Mouse (Mus musculus) thymus, postnatal 25 days (tissue): ENCODE measurements around the gene Doc2b.
"Not testable (repeated sequence)": the region's sequence is repeated elsewhere in the genome, so short reads cannot be mapped to it uniquely, and the experiment has no call there.

Experiments used
- DNase-seq: peaks from one replicate; pipeline ENCODE4 v3.0.0; 2022

Gene Doc2b

GRCm38 (mm10) chr11:75735462-75736252 is 60.2 kb downstream of the Doc2b start:
- no peak for DNase-seq

GRCm38 (mm10) chr11:75733227-75733940 is 62.5 kb downstream of the Doc2b start:
- peak; percentile 83 for DNase-seq

GRCm38 (mm10) chr11:75732434-75733226 is 63.2 kb downstream of the Doc2b start, which contains the start of gene Ywhae:
TSS of gene Ywhae (plus strand) at chr11:75732869.
- DNase-seq = peak; percentile 89

- not testable (repeated sequence) for DNase-seq
These were observed 68.2 kb downstream of the Doc2b start for GRCm38 (mm10) chr11:75727659-75728058.

GRCm38 (mm10) chr11:75727168-75727567 is 68.7 kb downstream of the Doc2b start:
- DNase-seq = no peak

GRCm38 (mm10) chr11:75722339-75722738 is 73.5 kb downstream of the Doc2b start:
- no peak for DNase-seq
